Mouse (Mus musculus) hindbrain, embryonic 13.5 days (tissue): ENCODE results near the gene Wdhd1. TPM values are rescaled to one million over a fixed set of nuclear protein-coding genes. Genes with fewer than 3 reads are reported as not detected.
"Not testable (repeated sequence)": the region's sequence is repeated elsewhere in the genome, so short reads cannot be mapped to it uniquely, and the experiment has no call there.

Source experiments
- ATAC-seq: fragments of 200-750 bp; cut with Nextera tagmentation; 2 replicates; pipeline ENCODE4 v1.8.0; 2017; ENCODE audit warnings: moderate TSS enrichment; ENCODE audit not compliant: low FRiP score
- H3K27ac ChIP-seq: fragments of 300-500 bp; sonication (generic); 2 replicates; pipeline ENCODE4 v1.5.1; 2015; ENCODE audit warnings: inconsistent platforms, mild to moderate bottlenecking, moderate library complexity
- H3K27me3 ChIP-seq: fragments of 300-500 bp; sonication (generic); 2 replicates; pipeline ENCODE4 v1.6.1; 2015; ENCODE audit warnings: mild to moderate bottlenecking, inconsistent platforms
- H3K36me3 ChIP-seq: fragments of 300-500 bp; sonication (generic); 2 replicates; pipeline ENCODE4 v1.6.1; 2015; ENCODE audit warnings: mild to moderate bottlenecking, inconsistent platforms
- H3K4me1 ChIP-seq: fragments of 300-500 bp; sonication (generic); replicated peaks from 2 replicates; pipeline ENCODE4 v1.6.1; 2015; ENCODE audit warnings: inconsistent platforms
- H3K4me2 ChIP-seq: fragments of 300-500 bp; sonication (generic); 2 replicates; pipeline ENCODE4 v1.6.1; 2015; ENCODE audit warnings: inconsistent platforms, mild to moderate bottlenecking, moderate library complexity
- H3K4me3 ChIP-seq: fragments of 300-500 bp; sonication (generic); 2 replicates; pipeline ENCODE4 v1.5.1; 2015; ENCODE audit warnings: mild to moderate bottlenecking, inconsistent platforms
- H3K9ac ChIP-seq: fragments of 300-500 bp; sonication (generic); 2 replicates; pipeline ENCODE4 v1.6.1; 2015; ENCODE audit warnings: mild to moderate bottlenecking, inconsistent platforms
- H3K9me3 ChIP-seq: fragments of 300-500 bp; sonication (generic); 2 replicates; pipeline ENCODE4 v1.6.1; 2016; ENCODE audit warnings: inconsistent platforms
- WGBS: fragments of 180-500 bp; shearing (Covaris S2); methylation state at CpG from one replicate; pipeline ENCODE4 v1.1.7; 2015; 5-methylcytosine and 5-hydroxymethylcytosine counted together
- polyA plus RNA-seq: library from polyadenylated mRNA; unstranded; fragments of >200 nt; fragmentation: Nextera tagmentation; extraction: Ambion mirVana; gene quantifications from 2 replicates; pipeline ENCODE4 v1.2.1, GENCODE M21; 2015

Gene Wdhd1
- polyA plus RNA-seq = 17.7 and 19.9 TPM in 2 replicates

- no peaks in the 10 kb centered on the region for H3K9me3 ChIP-seq
- no peaks in the 10 kb centered on the region for H3K27me3 ChIP-seq
- peak within 1 kb of the TSS; percentile 72 for H3K4me2 ChIP-seq
- WGBS = under 1% methylated on average over 70 of the region's 77 CpGs
- H3K36me3 ChIP-seq = peaks cover 4% of the 10 kb centered on the region
- ATAC-seq = peak; percentile 99
- H3K27ac ChIP-seq = peak within 1 kb of the TSS; percentile 95
- H3K9ac ChIP-seq = peak within 1 kb of the TSS; percentile 81
- H3K4me3 ChIP-seq = peak within 1 kb of the TSS; percentile 67
- peaks cover 22% of the 10 kb centered on the region for H3K4me1 ChIP-seq
Observed at GRCm38 (mm10) chr14:47276637-47277393, at the start of gene Wdhd1, which contains the start of gene Socs4. TSS of gene Wdhd1 (minus strand) at chr14:47276857. TSS of gene Socs4 (plus strand) at chr14:47276931.

- 86% methylated on average over 9 of the region's 9 CpGs for WGBS
- H3K27me3 ChIP-seq = no peaks in the 10 kb centered on the region
Observed at GRCm38 (mm10) chr14:47325965-47326761, 49.5 kb upstream of the Wdhd1 start.

GRCm38 (mm10) chr14:47321581-47321980 is 44.9 kb upstream of the Wdhd1 start:
- not testable (repeated sequence) for H3K9ac ChIP-seq, ATAC-seq, H3K4me2 ChIP-seq, H3K4me3 ChIP-seq, H3K9me3 ChIP-seq, H3K4me1 ChIP-seq, H3K27ac ChIP-seq, H3K27me3 ChIP-seq
- WGBS = 91% methylated on average over 7 of the region's 8 CpGs
- peaks cover 32% of the 10 kb centered on the region for H3K36me3 ChIP-seq

More at GRCm38 (mm10) chr14:47325965-47326761, 49.5 kb upstream of the Wdhd1 start:
- Histone ChIP-seq H3K4me3 (no peak overlapping the region), H3K9me3 (no peaks in the 10 kb centered on the region), H3K4me1 (no peaks in the 10 kb centered on the region), H3K27ac (no peak overlapping the region), H3K4me2 (no peak overlapping the region), H3K9ac (no peak overlapping the region), H3K36me3 (peaks cover 16% of the 10 kb centered on the region)
- no peak for ATAC-seq

- Histone ChIP-seq H3K27ac (no peak overlapping the region), H3K4me1 (no peaks in the 10 kb centered on the region), H3K36me3 (peaks cover 31% of the 10 kb centered on the region), H3K4me2 (no peak overlapping the region), H3K9me3 (no peaks in the 10 kb centered on the region), H3K4me3 (no peak overlapping the region), H3K9ac (no peak overlapping the region), H3K27me3 (no peaks in the 10 kb centered on the region)
- WGBS = 89% methylated on average over 5 of the region's 5 CpGs
- ATAC-seq = no peak
Observed at GRCm38 (mm10) chr14:47319362-47319761, 42.7 kb upstream of the Wdhd1 start.

- H3K4me3 ChIP-seq = no peak overlapping the region
- 92% methylated on average over 18 of the region's 18 CpGs for WGBS
- no peak overlapping the region for H3K4me2 ChIP-seq
- peaks cover 53% of the 10 kb centered on the region for H3K36me3 ChIP-seq
- no peak overlapping the region for H3K9ac ChIP-seq
- no peaks in the 10 kb centered on the region for H3K4me1 ChIP-seq
- ATAC-seq = 0 out of 2 replicates have a peak, but pooled peaks have one; percentile 39
- H3K27ac ChIP-seq = no peak overlapping the region
- no peaks in the 10 kb centered on the region for H3K9me3 ChIP-seq
- no peaks in the 10 kb centered on the region for H3K27me3 ChIP-seq
Observed at GRCm38 (mm10) chr14:47310342-47311181, 33.9 kb upstream of the Wdhd1 start.

- Histone ChIP-seq H3K4me3 (no peak overlapping the region), H3K27me3 (no peaks in the 10 kb centered on the region), H3K9me3 (no peaks in the 10 kb centered on the region), H3K9ac (no peak overlapping the region), H3K27ac (no peak overlapping the region), H3K36me3 (peaks cover 45% of the 10 kb centered on the region), H3K4me1 (no peaks in the 10 kb centered on the region), H3K4me2 (no peak overlapping the region)
- 90% methylated on average over 1 of the region's 1 CpGs for WGBS
- ATAC-seq = no peak
Observed at GRCm38 (mm10) chr14:47309061-47309460, 32.4 kb upstream of the Wdhd1 start.

GRCm38 (mm10) chr14:47307669-47308068 is 31.0 kb upstream of the Wdhd1 start:
- Histone ChIP-seq H3K9me3 (no peaks in the 10 kb centered on the region), H3K4me3 (no peak overlapping the region), H3K4me2 (no peak overlapping the region), H3K27ac (no peak overlapping the region), H3K27me3 (no peaks in the 10 kb centered on the region), H3K9ac (no peak overlapping the region), H3K4me1 (peaks cover 6% of the 10 kb centered on the region; the same call in 1 of the 2 replicates), H3K36me3 (peaks cover 35% of the 10 kb centered on the region)
- ATAC-seq = no peak
- WGBS = 92% methylated on average over 3 of the region's 3 CpGs

GRCm38 (mm10) chr14:47305933-47306332 is 29.3 kb upstream of the Wdhd1 start:
- H3K36me3 ChIP-seq = peaks cover 20% of the 10 kb centered on the region
- 87% methylated on average over 4 of the region's 4 CpGs for WGBS
- H3K4me1 ChIP-seq = peaks cover 16% of the 10 kb centered on the region
- ATAC-seq = no peak
- H3K9ac ChIP-seq = no peak overlapping the region
- H3K4me3 ChIP-seq = no peak overlapping the region
- no peak overlapping the region for H3K27ac ChIP-seq
- no peaks in the 10 kb centered on the region for H3K9me3 ChIP-seq
- H3K27me3 ChIP-seq = no peaks in the 10 kb centered on the region
- H3K4me2 ChIP-seq = no peak overlapping the region

GRCm38 (mm10) chr14:47304814-47305405 is 28.3 kb upstream of the Wdhd1 start:
- Histone ChIP-seq H3K27me3 (no peaks in the 10 kb centered on the region), H3K9me3 (no peaks in the 10 kb centered on the region), H3K9ac (no peak overlapping the region), H3K4me1 (peaks cover 25% of the 10 kb centered on the region), H3K4me2 (no peak overlapping the region), H3K27ac (no peak overlapping the region), H3K4me3 (no peak overlapping the region), H3K36me3 (peaks cover 10% of the 10 kb centered on the region)
- WGBS = 93% methylated on average over 6 of the region's 6 CpGs
- ATAC-seq = no peak

- Histone ChIP-seq H3K4me1 (peaks cover 35% of the 10 kb centered on the region), H3K9ac (no peak overlapping the region), H3K36me3 (no peaks in the 10 kb centered on the region), H3K4me3 (no peak overlapping the region), H3K27ac (no peak overlapping the region), H3K4me2 (no peak overlapping the region), H3K27me3 (no peaks in the 10 kb centered on the region), H3K9me3 (no peaks in the 10 kb centered on the region)
- ATAC-seq = no peak
- WGBS = 87% methylated on average over 14 of the region's 14 CpGs
Observed at GRCm38 (mm10) chr14:47302885-47303680, 26.4 kb upstream of the Wdhd1 start.

- WGBS = under 1% methylated on average over 15 of the region's 15 CpGs
Observed at GRCm38 (mm10) chr14:47298819-47299261, 22.2 kb upstream of the Wdhd1 start.

More at GRCm38 (mm10) chr14:47298819-47299261, 22.2 kb upstream of the Wdhd1 start:
- peak overlapping the region; percentile 99 for H3K27ac ChIP-seq
- H3K36me3 ChIP-seq = no peaks in the 10 kb centered on the region
- H3K4me3 ChIP-seq = peak overlapping the region; percentile 94
- peak; percentile 60 for ATAC-seq
- H3K4me2 ChIP-seq = peak overlapping the region; percentile 89
- peaks cover 42% of the 10 kb centered on the region for H3K4me1 ChIP-seq
- no peaks in the 10 kb centered on the region for H3K9me3 ChIP-seq
- H3K27me3 ChIP-seq = no peaks in the 10 kb centered on the region
- H3K9ac ChIP-seq = peak overlapping the region; percentile 96
